Mouse (Mus musculus) gastrocnemius, adult 2 months (tissue): ENCODE data around the gene Sptbn1. TPM values are rescaled to one million over a fixed set of nuclear protein-coding genes. Genes with fewer than 3 reads are reported as not detected.

Experiments used
- DNase-seq: peaks from one replicate; pipeline ENCODE4 v3.0.0; 2022
- H3K27ac ChIP-seq: fragments of 200-600 bp; 2 replicates; pipeline ENCODE4 v1.8.1; 2022; ENCODE audit warnings: mild to moderate bottlenecking
- H3K4me3 ChIP-seq: fragments of 200-600 bp; 2 replicates; pipeline ENCODE4 v1.8.1; 2022; ENCODE audit warnings: mild to moderate bottlenecking, moderate library complexity
- CTCF ChIP-seq: fragments of 200-600 bp; IDR thresholded peaks from 2 replicates; pipeline ENCODE4 v1.8.1; 2022; ENCODE audit warnings: antibody characterized with exemption, mild to moderate bottlenecking, moderate library complexity
- intact Hi-C: fragments of 180-260 bp; cut with DNase I; formaldehyde crosslinking; loops from one replicate; pipeline ENCODE4 v1.15.1; 2025
- total RNA-seq, 2 experiments: library from RNA; stranded (reverse); gene quantifications; 2 replicates each; pipeline ENCODE4 v1.2.3; 2021

Gene Sptbn1
- total RNA-seq, 2 experiments from 2014 or later = 112 to 141 TPM

DNA sequence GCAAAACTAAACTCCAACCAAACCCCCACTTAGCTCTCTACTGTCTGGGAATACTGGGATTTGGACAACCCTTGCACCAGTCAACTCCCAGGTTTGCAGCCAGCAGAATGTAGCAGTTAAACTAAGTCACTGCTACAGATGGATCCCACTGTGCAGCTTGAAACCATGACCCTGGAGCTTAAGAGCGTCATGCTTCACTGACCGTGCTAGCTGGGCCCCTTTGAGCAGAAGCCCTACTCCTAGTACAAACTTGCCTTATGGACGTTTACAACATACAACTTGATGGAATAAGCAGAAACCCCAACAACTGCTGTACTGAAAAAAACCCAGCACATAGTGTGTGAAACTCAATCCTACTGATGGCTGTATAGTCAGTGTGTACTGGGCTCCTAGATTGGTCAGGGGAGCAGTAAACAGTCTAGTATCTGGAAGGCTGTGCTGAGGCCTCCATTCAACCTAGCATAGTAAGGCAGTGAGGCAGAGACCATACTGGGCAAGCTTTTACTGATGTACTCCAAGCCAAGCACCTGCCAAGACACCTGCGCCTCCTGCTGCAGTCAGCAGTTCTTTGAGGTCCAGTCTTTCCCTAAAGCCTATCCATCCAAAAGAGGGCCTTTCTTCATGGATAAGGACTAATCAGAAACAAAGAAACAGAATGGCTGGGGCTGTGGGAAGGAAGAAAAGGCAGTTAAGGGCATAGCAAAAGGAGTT is 108.3 kb downstream of the Sptbn1 start:
- Histone ChIP-seq H3K27ac (peak overlapping the region; percentile 83), H3K4me3 (no peak overlapping the region)
- no peak for DNase-seq
- intact Hi-C loops = loop anchor here (5.0 to 10.0 kb wide), 3 partner anchors 38 to 495 kb away; partner anchors contain the start of gene Sptbn1
- no peak for TF ChIP-seq CTCF

DNA sequence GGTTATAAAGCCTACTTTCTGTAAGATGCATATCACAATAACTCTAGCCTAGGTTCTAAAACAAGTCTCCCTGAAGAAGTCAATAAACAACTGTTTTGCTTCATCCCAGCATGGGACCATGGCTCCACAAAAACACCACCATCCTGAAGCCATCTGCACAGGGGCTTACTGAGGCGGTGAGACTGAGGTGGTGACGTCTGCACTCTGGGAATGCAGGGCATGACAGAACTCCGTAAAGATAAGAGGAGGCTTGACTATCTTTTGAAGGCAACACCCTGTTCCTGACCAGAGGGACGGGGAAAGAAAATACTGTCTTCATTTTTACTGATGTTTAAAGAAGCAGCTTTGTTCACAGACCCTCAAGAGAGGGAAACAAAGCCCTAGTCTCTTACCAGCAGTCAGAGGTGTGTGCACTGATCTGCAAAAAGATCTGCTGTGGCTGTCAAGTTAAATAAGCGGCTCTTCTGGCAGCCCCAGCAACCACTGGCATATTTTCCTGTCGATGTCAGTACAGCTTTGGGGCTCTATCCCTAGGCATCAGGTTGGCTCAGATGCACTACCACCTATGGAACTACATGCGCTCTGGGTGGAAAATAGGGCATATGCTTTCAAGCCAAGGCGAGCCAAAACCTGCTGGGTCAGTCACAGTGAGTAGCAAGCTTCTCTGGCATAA is 109.8 kb downstream of the Sptbn1 start:
- peak overlapping the region; percentile 41 for H3K27ac ChIP-seq
- no peak for TF ChIP-seq CTCF
- no peak overlapping the region for H3K4me3 ChIP-seq
- DNase-seq = peak; percentile 17
- intact Hi-C loops = loop anchor here (10.0 kb wide), 1 partner anchor 497 kb away; no protein-coding TSS in a partner anchor

DNA sequence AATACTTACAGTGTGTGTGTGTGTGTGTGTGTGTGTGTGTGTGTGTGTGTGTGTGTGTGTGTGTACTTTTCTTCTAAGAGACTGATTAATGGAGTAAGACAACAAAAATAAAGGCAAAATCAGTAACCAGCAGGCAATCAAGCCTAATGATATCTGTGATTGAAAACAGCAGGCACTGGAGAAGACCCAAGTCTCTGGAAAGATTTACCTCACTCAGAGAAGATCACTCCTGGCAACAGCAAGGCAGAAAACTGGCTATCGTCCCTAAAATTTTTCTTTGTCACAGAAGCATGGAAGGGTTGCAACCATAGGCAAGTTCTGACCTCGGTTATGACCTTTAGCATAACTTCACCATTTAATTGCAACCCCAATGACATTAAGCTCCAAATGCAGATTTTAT is 112.1 kb downstream of the Sptbn1 start:
- intact Hi-C loops = loop anchor here (10.0 kb wide), 1 partner anchor 499 kb away; no protein-coding TSS in a partner anchor
- no peak overlapping the region for H3K27ac ChIP-seq
- H3K4me3 ChIP-seq = no peak overlapping the region
- no peak for TF ChIP-seq CTCF
- DNase-seq = no peak

DNA sequence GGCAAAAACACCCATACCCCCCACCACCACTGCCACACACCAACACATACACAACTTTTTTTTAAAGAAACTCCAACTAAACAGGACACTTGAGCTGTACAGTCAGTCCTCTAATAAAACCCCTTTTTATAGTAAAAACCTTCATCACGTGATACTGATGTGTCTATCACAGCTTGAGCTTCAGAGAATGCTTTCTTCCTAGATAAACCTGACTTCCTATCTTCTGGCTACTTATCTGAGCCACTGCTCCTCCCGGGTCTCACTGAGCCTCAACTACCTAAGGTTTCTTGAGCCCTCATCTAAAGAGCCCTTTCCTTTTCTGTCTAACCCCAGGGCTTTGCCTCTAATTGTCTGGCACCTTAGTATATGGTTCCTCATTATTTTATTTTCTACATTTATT is 113.0 kb downstream of the Sptbn1 start:
- Histone ChIP-seq H3K27ac (peak overlapping the region; percentile 16; the same call in 1 of the 2 replicates), H3K4me3 (no peak overlapping the region)
- TF ChIP-seq CTCF = no peak
- intact Hi-C loops = loop anchor here (5.0 to 10.0 kb wide), 2 partner anchors 67 to 500 kb away; no protein-coding TSS in a partner anchor
- no peak for DNase-seq

DNA sequence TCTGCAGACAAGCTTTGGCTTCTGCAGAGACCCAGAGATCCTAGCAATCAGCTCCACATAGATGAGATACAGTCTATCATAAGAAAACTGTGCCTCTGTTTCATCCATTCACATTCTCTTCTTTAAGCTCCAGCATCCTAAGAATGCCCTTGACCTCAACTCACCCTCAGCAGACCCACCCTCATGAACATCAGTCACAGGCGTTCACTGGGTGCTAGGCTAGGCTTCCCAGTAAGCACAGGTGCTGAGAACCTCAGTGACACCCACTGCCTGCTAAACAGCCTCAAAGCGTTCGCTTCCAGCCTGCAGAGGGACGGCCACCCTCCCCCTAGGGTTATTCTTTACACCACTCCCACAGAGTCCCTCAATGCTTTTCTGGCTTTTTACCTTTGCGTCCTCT is 119.1 kb downstream of the Sptbn1 start:
- no peak overlapping the region for H3K27ac ChIP-seq
- no peak overlapping the region for H3K4me3 ChIP-seq
- intact Hi-C loops = no loop called here
- no peak for TF ChIP-seq CTCF
- DNase-seq = no peak

DNA sequence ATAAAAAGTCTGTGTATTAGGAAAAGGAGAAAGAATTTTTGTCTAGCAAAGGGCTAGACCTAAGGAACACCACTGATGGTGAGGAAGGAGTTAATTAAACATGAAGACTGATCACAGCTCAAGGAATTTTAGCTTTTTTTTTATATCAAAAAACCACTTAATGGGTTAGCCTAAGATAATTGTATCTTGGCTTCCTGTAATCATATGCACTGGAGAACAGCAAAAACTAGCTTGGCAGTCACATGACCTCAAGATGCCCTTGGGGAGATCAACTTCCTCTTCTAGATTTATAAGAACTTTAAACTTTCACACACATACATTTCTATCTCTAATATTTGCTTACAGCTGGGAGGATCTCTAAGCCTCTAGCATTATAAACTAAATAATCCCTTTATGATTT is 119.6 kb downstream of the Sptbn1 start:
- Histone ChIP-seq H3K27ac (no peak overlapping the region), H3K4me3 (no peak overlapping the region)
- DNase-seq = no peak
- intact Hi-C loops = no loop called here
- TF ChIP-seq CTCF = no peak

DNA sequence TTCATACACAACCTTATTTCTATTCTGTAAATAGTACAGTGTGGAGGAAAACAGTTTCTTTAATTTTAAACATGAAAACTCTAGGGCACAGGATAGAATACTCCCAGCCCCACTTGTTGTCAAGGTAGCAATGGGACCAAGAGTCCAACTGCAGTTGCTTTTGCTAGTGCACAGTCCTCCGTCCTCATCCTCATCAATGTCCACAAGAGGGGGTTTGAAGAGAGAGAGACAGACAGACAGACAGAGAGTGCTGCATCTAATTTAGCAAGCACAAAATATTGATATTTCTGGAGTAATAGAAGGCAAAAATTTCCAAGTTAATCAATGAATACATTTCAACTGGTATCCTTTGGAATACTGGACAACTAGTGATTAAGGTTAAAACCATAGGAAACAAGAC is 120.1 kb downstream of the Sptbn1 start:
- Histone ChIP-seq H3K27ac (no peak overlapping the region), H3K4me3 (no peak overlapping the region)
- TF ChIP-seq CTCF = peak; percentile 21
- intact Hi-C loops = no loop called here
- DNase-seq = no peak

DNA sequence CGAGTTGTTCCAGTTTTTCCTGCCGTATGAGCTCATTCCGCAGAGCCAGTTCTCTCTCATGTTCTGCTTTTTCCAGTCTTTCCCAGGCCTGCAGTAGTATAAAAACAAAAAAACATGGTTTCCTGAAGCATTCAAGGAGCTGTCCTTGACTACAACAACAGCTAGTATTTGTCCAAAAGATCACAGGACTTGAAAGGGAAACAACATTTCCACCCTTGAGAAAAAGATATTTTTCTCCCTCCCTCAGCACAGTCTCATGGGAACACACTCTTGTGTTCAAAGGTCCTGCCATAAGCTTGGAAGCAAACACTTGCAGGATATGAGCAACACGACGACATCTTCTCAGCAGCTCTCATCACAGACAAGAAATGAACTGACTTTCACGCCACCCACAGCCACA is 124.9 kb downstream of the Sptbn1 start:
- no peak overlapping the region for H3K4me3 ChIP-seq
- no peak for TF ChIP-seq CTCF
- peak overlapping the region; percentile 33; the same call in 1 of the 2 replicates for H3K27ac ChIP-seq
- no peak for DNase-seq
- intact Hi-C loops = no loop called here

DNA sequence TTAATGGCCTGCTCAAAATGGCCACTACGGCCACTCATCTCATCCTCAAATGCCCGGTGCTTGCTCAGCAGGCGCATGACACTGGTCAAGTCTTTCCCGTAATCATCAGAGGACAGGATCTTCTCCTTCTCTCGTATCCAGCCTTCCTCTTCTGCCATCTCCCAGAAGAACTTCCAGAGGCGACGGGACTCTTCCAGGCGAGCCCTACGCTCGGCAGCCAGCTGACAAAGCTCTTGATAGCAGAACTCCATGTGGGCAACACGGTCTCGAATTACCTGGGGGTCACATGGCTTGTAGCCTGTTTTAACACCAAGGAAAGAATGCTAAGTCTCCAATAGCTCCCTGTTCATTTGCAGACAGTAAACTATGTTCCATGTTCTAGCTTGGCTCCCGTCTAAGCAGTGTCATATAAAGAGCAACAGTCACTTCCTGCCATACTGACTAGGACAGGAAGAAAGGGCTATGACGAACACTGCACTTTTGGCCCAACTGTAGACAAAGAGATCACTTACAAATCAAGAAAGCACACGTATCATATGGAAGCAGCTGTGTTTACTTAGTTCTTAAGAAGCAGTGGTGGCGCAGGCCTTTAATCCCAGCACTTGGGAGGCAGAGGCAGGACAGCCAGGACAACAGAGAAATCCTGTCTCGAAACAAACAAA is 128.7 kb downstream of the Sptbn1 start:
- intact Hi-C loops = no loop called here
- Histone ChIP-seq H3K27ac (no peak overlapping the region), H3K4me3 (no peak overlapping the region)
- TF ChIP-seq CTCF = no peak
- DNase-seq = no peak

DNA sequence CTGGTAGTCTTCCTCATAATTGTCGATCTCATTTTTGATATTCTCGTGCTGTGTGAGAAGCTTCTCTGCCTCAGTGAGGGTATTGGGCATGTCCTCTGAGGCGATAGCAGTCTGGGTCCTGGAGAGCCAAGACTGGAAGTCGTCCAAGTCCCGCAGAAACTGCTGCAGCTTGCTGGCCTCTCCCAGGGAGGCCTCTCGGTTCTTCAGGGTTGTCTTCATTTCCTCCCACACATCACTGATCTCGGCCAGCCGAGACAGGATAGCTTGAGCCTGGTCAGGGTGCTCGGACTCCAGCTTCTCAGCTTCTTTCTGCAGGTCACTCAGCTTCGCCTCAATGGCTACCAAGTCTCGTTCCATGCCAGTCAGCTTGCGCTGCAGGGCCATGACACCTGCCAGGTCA is 130.9 kb downstream of the Sptbn1 start:
- DNase-seq = peak; percentile 38
- Histone ChIP-seq H3K27ac (no peak overlapping the region), H3K4me3 (no peak overlapping the region)
- intact Hi-C loops = no loop called here
- no peak for TF ChIP-seq CTCF

DNA sequence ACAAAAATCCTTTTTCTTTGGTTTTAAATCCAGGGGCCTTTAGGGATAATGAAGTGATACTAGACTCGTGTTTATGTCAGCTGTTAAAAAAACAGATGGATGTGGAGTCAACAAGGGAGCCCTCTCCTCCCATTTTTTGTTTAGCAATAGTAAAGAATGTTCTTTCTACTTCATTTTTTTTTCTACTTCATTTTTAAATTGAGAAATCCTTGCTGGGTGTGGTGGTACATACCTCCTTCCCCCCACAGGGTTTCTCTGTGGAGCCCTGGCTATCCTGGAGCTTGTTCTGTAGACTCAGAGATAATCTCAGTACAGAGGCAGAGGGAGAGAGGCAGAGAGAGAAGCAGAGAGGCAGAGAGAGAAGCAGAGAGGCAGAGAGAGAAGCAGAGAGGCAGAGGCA is 133.9 kb downstream of the Sptbn1 start:
- no peak for DNase-seq

DNA sequence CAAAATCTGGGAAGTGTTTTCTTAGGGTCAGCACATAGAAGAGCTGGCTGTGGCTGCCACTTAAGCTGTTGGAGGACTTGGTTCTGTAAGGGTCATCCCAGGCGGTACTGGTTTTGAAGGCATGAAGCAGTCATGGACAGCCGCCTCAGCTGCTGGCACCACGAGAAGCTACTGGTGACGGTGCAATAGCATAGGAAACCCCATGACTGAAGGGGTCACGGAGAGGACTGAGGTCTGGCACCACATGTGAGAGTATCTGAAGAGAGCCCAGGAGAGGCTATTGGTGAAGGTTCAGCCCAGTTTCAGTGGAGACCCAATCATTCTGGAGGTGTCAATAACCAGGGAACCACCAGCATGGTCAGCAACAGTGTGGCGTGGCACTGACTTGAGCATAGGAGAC is 135.4 kb downstream of the Sptbn1 start:
- no peak for TF ChIP-seq CTCF
- intact Hi-C loops = no loop called here
- H3K4me3 ChIP-seq = no peak overlapping the region
- no peak overlapping the region for H3K27ac ChIP-seq
- no peak for DNase-seq

More for the DNA sequence above, 133.9 kb downstream of the Sptbn1 start:
- Histone ChIP-seq H3K27ac (no peak overlapping the region; the same call in 1 of the 2 replicates), H3K4me3 (no peak overlapping the region)
- TF ChIP-seq CTCF = no peak
- intact Hi-C loops = no loop called here

DNA sequence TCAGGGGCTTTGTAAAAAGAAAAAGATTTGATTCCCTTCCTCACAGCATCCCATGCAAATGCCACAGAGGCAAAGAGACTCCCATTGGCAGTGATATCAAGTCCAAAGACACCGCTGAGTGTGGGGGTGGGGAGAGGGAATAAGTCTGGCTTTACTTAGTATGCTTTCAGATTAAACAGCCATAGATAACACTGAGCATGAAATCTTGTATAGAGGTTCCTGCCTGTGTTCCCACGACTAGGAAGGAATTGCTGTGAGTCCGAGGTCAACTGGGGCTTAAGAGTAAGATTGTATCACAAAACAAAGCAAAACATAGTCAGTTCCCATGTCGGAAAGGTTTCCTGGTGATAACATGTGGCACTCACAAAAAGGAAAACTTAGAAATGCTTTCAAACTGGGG is 136.3 kb downstream of the Sptbn1 start:
- intact Hi-C loops = no loop called here
- Histone ChIP-seq H3K4me3 (no peak overlapping the region), H3K27ac (no peak overlapping the region)
- no peak for DNase-seq
- no peak for TF ChIP-seq CTCF
